Mouse (Mus musculus) hindbrain, embryonic 16.5 days (tissue): ENCODE measurements at regions not wholly inside any gene's neighbourhood (a gene's known extent, or its start where the extent isn't known, plus 50 kb on each side); places are given as distances from the start of the nearest gene placed in this dataset.
A peak's percentile ranks its signal among the peaks of the same experiment; 100 is the strongest.

ENCODE experiments used
- ATAC-seq: fragments of 200-750 bp; cut with Nextera tagmentation; 2 replicates; pipeline ENCODE4 v1.8.0; 2017; ENCODE audit warnings: moderate TSS enrichment, moderate library complexity
- H3K27ac ChIP-seq: fragments of 300-500 bp; sonication (generic); 2 replicates; pipeline ENCODE4 v1.5.1; 2014; ENCODE audit warnings: low read depth, mild to moderate bottlenecking, control low read depth, low read length, moderate library complexity
- H3K27me3 ChIP-seq: fragments of 300-500 bp; sonication (generic); replicated peaks from 2 replicates; pipeline ENCODE4 v1.6.1; 2014; ENCODE audit warnings: low read length; ENCODE audit not compliant: control insufficient read depth, insufficient read depth
- H3K36me3 ChIP-seq: fragments of 300-500 bp; sonication (generic); 2 replicates; pipeline ENCODE4 v1.6.1; 2014; ENCODE audit warnings: mild to moderate bottlenecking, low read length, moderate library complexity, mixed read lengths; ENCODE audit not compliant: control insufficient read depth, insufficient read depth
- H3K4me1 ChIP-seq: fragments of 300-500 bp; sonication (generic); 2 replicates; pipeline ENCODE4 v1.6.1; 2014; ENCODE audit warnings: low read depth, low read length; ENCODE audit not compliant: control insufficient read depth, insufficient read depth
- H3K4me2 ChIP-seq: fragments of 300-500 bp; sonication (generic); 2 replicates; pipeline ENCODE4 v1.6.1; 2014; ENCODE audit warnings: mild to moderate bottlenecking, low read length, control low read depth, moderate library complexity
- H3K4me3 ChIP-seq: fragments of 300-500 bp; sonication (generic); 2 replicates; pipeline ENCODE4 v1.5.1; 2014; ENCODE audit warnings: mild to moderate bottlenecking, low read length, control low read depth, moderate library complexity
- H3K9ac ChIP-seq: fragments of 300-500 bp; sonication (generic); 2 replicates; pipeline ENCODE4 v1.6.1; 2014; ENCODE audit warnings: low read depth, mild to moderate bottlenecking, control low read depth, low read length, moderate library complexity
- H3K9me3 ChIP-seq: fragments of 300-500 bp; sonication (generic); 2 replicates; pipeline ENCODE4 v1.6.1; 2014; ENCODE audit warnings: mild to moderate bottlenecking, low read length, moderate library complexity; ENCODE audit not compliant: control insufficient read depth
- WGBS: fragments of 180-500 bp; shearing (Covaris S2); extraction: QIAGEN DNeasy Blood & Tissue Kit; methylation state at CpG from one replicate; pipeline ENCODE4 v1.1.7; 2014; 5-methylcytosine and 5-hydroxymethylcytosine counted together

DNA sequence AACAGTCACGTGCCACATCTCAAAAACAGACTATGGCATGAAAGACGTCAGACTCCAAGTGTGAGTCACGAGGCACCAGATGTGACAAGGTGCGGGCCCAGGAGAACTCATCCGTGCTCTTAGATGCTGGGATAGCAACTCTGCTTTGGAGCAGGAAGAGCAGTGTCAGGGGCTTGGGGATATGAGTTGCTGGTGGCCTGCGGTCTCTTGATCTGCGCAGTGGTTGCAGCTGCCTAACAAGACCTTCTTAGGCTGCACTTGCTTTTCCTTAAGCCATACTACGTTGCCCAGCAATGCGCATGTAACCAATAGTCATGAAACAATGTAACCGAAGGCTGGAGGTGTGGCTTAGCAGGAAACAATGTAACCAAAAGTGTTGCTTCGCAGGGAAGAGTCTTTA is 380.1 kb upstream of the Trpc7 start:
- ATAC-seq: no peak
- Histone ChIP-seq H3K27me3 (no peaks in the 10 kb centered on the region), H3K27ac (no peak overlapping the region), H3K4me2 (no peak overlapping the region), H3K4me1 (no peaks in the 10 kb centered on the region), H3K9me3 (no peaks in the 10 kb centered on the region), H3K36me3 (no peaks in the 10 kb centered on the region), H3K9ac (no peak overlapping the region), H3K4me3 (no peak overlapping the region)
- 85% methylated on average over 11 of the region's 11 CpGs for WGBS

DNA sequence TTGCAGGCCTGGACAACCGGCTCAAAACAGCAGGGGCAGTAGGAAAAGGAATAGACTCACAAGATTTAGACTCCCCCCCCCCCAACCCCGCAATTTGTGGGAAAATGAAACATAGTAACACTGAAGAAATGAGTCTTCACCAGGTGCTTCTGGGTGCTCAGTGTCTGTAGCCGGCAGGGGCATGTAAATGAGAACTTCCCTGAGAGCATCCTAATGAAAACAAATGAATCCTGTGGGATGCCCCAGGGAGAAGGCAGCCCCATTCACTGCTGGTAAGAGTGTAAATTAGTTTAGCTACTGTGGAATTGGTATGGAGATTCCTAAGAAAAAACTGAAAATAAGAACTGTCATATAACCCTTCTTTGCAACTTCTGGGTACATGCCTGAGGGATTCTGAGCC is 377.8 kb upstream of the Trpc7 start:
- H3K9ac ChIP-seq: no peak overlapping the region
- H3K4me3 ChIP-seq: no peak overlapping the region
- H3K4me1 ChIP-seq: no peaks in the 10 kb centered on the region
- H3K27ac ChIP-seq: no peak overlapping the region
- H3K36me3 ChIP-seq: no peaks in the 10 kb centered on the region
- H3K27me3 ChIP-seq: peaks cover 2% of the 10 kb centered on the region; the same call in 1 of the 2 replicates
- WGBS: 23% methylated on average over 3 of the region's 3 CpGs
- ATAC-seq: no peak
- H3K9me3 ChIP-seq: no peaks in the 10 kb centered on the region
- H3K4me2 ChIP-seq: no peak overlapping the region

DNA sequence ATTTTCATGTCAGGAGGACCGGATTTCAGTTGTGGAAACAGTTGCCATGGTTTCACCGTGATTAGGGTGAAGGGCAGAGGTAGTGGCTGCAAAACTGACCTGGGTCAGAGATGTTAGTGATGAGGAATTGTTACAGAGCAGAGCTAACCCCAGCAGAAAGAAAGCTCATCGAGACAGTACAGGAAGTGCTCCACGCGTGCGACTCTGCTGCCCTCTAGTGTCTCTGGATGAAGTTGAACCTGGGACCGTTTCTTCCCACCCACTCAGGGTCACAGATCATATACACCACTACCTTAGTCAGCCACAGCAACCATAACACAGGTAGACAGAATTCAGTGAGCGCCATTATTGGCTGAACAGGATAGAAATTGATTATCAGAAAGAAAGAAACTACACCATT is 373.8 kb upstream of the Trpc7 start:
- no peaks in the 10 kb centered on the region for H3K36me3 ChIP-seq
- no peak overlapping the region for H3K4me2 ChIP-seq
- H3K9ac ChIP-seq: no peak overlapping the region
- ATAC-seq: peak; percentile 88
- no peaks in the 10 kb centered on the region for H3K9me3 ChIP-seq
- no peaks in the 10 kb centered on the region for H3K4me1 ChIP-seq
- H3K27ac ChIP-seq: no peak overlapping the region
- H3K27me3 ChIP-seq: peaks cover 2% of the 10 kb centered on the region; the same call in 1 of the 2 replicates
- H3K4me3 ChIP-seq: no peak overlapping the region
- WGBS: 14% methylated on average over 8 of the region's 8 CpGs

DNA sequence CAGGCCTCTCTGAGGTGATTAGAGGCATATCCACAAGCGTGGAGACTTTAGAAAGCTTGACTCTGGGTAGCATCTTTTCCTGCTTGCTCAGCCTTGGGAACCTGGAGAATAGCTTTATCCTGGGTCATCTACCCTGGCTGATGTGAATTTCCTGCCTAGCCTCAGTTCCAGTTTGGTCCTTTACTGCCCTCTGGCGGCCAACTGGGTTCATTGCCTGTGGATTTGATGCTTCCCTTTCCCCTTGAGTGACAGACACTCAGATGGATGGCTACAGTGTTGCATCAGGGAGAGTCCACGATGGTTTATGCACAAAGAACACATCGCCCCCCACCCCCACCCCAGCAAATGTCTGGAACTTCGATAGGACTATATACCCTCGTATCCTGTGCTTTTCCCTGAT is 364.1 kb upstream of the Trpc7 start:
- no peaks in the 10 kb centered on the region for H3K36me3 ChIP-seq
- ATAC-seq: peak; percentile 65
- no peaks in the 10 kb centered on the region; the same call in 1 of the 2 replicates for H3K27me3 ChIP-seq
- WGBS: 9% methylated on average over 6 of the region's 6 CpGs
- H3K9ac ChIP-seq: no peak overlapping the region
- H3K4me3 ChIP-seq: no peak overlapping the region
- no peaks in the 10 kb centered on the region for H3K4me1 ChIP-seq
- H3K9me3 ChIP-seq: no peaks in the 10 kb centered on the region
- no peak overlapping the region for H3K27ac ChIP-seq
- H3K4me2 ChIP-seq: no peak overlapping the region

DNA sequence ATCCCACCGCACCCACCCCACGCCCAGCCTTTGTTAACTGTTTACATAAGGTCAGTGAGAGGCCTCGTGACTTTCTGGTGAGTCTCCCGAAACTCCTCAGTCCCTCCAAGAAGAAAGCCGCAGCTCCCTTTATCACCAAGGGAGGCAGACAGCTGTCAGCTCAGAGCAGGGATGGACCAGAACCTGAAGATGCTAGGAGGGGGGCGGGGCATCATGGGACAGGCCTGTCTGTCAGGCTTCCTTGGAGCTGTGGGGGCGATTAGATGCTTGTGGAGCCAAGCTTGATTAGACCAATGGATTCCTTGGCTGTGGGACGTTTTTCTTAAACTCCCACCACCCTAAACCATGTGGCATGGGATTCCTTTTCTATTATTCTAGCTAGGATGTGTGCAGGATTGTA is 363.7 kb upstream of the Trpc7 start:
- 62% methylated on average over 8 of the region's 8 CpGs for WGBS
- no peak overlapping the region for H3K27ac ChIP-seq
- H3K9me3 ChIP-seq: no peaks in the 10 kb centered on the region
- H3K27me3 ChIP-seq: no peaks in the 10 kb centered on the region; the same call in 1 of the 2 replicates
- no peak overlapping the region for H3K4me3 ChIP-seq
- H3K9ac ChIP-seq: no peak overlapping the region
- no peaks in the 10 kb centered on the region for H3K4me1 ChIP-seq
- ATAC-seq: peak; percentile 34
- no peak overlapping the region for H3K4me2 ChIP-seq
- no peaks in the 10 kb centered on the region for H3K36me3 ChIP-seq

DNA sequence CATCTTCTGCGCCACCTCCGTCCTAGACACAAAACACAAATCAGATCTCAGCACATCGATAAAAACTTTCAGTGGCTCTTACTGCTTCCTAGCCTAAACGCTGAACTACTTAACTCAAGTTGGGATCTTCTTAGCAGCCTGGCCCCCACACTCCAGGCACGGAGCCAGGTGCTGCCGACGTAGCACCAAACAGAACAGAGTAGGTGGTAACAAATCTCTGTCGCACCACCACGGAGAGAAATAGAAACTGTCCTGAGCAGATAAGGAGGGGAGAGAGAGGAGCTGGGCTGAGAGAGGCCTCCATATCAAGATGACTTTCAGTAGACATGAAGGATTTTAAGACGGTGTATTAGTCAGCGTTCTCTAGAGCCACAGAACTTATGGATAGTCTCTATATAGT is 360.1 kb upstream of the Trpc7 start:
- 90% methylated on average over 11 of the region's 11 CpGs for WGBS
- ATAC-seq: no peak
- no peaks in the 10 kb centered on the region; the same call in 1 of the 2 replicates for H3K27me3 ChIP-seq
- H3K9ac ChIP-seq: no peak overlapping the region
- H3K4me3 ChIP-seq: no peak overlapping the region
- no peaks in the 10 kb centered on the region for H3K36me3 ChIP-seq
- no peaks in the 10 kb centered on the region for H3K9me3 ChIP-seq
- no peaks in the 10 kb centered on the region for H3K4me1 ChIP-seq
- H3K4me2 ChIP-seq: no peak overlapping the region
- H3K27ac ChIP-seq: no peak overlapping the region

DNA sequence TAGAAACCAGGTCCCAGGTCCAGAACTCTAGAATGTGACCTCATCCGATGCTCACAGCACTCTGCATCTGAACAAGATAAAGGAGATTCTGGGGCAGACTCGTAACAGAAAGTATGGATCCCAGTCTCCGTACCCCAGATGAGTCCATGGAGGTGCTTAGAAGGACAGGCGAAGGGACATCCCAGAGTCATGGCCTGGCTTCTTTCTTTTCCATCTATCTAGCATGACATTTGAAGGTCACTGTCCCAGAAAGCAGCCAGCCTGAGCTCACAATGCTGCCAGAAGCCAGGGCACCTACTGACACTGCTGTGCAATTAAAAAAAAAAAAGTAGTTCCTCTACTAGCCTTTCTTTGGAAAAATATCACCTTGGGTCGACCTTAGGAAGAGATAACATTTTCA is 354.1 kb upstream of the Trpc7 start:
- no peak overlapping the region for H3K4me3 ChIP-seq
- 88% methylated on average over 5 of the region's 5 CpGs for WGBS
- H3K27ac ChIP-seq: no peak overlapping the region
- H3K4me2 ChIP-seq: no peak overlapping the region
- no peaks in the 10 kb centered on the region for H3K9me3 ChIP-seq
- no peak for ATAC-seq
- H3K9ac ChIP-seq: no peak overlapping the region
- no peaks in the 10 kb centered on the region for H3K36me3 ChIP-seq
- peaks cover 6% of the 10 kb centered on the region; the same call in 1 of the 2 replicates for H3K4me1 ChIP-seq
- H3K27me3 ChIP-seq: no peaks in the 10 kb centered on the region

DNA sequence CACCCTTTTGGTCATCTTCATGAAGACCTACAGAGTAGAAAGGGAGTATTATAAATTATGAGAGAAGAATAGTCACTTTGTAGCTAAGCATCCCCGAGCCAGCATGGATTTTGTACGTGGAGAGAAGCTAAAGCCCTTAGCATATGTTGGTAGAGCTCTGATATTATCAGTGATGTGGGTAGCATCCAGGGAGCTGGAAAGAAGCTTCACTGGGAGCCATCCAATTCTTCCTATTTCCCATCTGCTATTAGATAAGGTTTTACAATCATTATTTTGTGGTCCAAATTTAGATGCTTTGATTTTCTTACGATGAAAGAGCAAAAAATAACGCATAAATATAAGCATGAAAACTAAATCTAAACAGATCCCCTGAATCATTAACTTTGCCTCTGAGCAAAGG is 353.6 kb upstream of the Trpc7 start:
- no peaks in the 10 kb centered on the region for H3K27me3 ChIP-seq
- H3K4me1 ChIP-seq: peaks cover 6% of the 10 kb centered on the region; the same call in 1 of the 2 replicates
- H3K4me3 ChIP-seq: no peak overlapping the region
- H3K9ac ChIP-seq: no peak overlapping the region
- H3K9me3 ChIP-seq: no peaks in the 10 kb centered on the region
- no peak overlapping the region for H3K27ac ChIP-seq
- 86% methylated on average over 4 of the region's 4 CpGs for WGBS
- no peak for ATAC-seq
- no peak overlapping the region for H3K4me2 ChIP-seq
- H3K36me3 ChIP-seq: no peaks in the 10 kb centered on the region

DNA sequence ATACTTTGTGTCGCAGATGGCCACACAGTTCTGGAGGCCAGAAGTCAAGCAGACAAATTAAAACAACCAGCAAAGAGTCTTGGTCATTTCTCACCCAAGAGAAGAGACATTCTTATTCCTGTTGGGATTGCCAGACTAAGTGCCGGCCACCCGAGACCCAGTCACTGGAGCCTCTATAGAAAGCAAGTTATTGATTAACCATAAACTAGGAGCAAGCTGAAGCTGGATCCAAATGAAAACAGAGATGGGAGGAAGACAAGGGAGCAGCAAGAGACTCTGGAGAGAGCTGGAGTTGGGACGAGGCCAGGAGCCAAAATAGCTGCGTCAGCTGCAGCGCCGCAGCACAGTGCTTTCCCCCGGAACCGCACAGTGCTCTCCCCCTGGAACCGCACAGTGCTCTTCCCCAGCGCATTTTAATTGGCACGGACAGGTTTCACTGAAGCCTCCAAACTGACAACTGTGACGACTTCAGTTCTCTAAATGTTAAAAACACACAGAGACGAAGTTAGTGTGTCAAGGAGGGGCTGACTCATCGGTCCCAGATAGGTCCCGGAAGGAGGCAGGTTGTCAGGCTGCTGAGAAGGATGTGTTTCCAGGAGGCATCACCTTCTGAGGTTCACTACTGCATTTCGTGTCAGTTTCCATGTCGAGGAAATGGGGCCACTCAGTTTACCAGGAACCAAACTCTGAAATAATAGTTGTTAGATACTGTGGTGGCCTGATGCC is 350.6 kb upstream of the Trpc7 start:
- Histone ChIP-seq H3K4me1 (peaks cover 6% of the 10 kb centered on the region; the same call in 1 of the 2 replicates), H3K4me3 (no peak overlapping the region), H3K27ac (no peak overlapping the region), H3K36me3 (no peaks in the 10 kb centered on the region), H3K9ac (no peak overlapping the region), H3K4me2 (0 out of 2 replicates have a peak overlapping the region, but pooled peaks have one; percentile 2), H3K9me3 (no peaks in the 10 kb centered on the region), H3K27me3 (no peaks in the 10 kb centered on the region)
- 40% methylated on average over 18 of the region's 18 CpGs for WGBS
- no peak for ATAC-seq
